Mouse (Mus musculus): ENCODE measurements around the gene Tap1. TPM values are rescaled to one million over a fixed set of nuclear protein-coding genes. Genes with fewer than 3 reads are reported as not detected.

Tap1 gene
- total and polyA plus RNA-seq, 3 experiments, result 30.7 to 46.6 TPM; not detected in 1

GRCm38 (mm10) chr17:34239601-34240041 lies 52.3 kb downstream of the Tap1 start:
- Histone ChIP-seq H3K4me3 (ENCODE audit: control insufficient read depth in 1 of 2, insufficient read depth in 1 of 2, low read depth in 2 of 2, low read length in 2 of 2) (peak overlapping the region; percentile 30 to 49), H3K9ac (ENCODE audit: control insufficient read depth, low read depth, low read length, poor library complexity, severe bottlenecking) (peak overlapping the region; percentile 44), H3K9me3 (replicated peaks; ENCODE audit: insufficient read depth, low read length) (no peaks in the 10 kb centered on the region), H3K79me2 (ENCODE audit: control insufficient read depth, insufficient read depth, low read length, poor library complexity) (no peaks in the 10 kb centered on the region), H3K4me1 (ENCODE audit: control insufficient read depth in 1 of 2, insufficient read depth in 2 of 2, low read length in 2 of 2) (peaks cover 0 to 2% of the 10 kb centered on the region in 2 experiments; a peak in 1 of 4 replicates), H3K36me3 (ENCODE audit: control insufficient read depth in 1 of 2, insufficient read depth in 2 of 2, low read length in 2 of 2) (peaks cover 0 to 4% of the 10 kb centered on the region in 2 experiments; a peak in 2 of 4 replicates), H3K27me3 (ENCODE audit: control insufficient read depth in 1 of 2, insufficient read depth in 2 of 2, low read length in 2 of 2) (peaks cover 0 to 1% of the 10 kb centered on the region in 2 experiments; a peak in 1 of 4 replicates), H3K27ac (ENCODE audit: control insufficient read depth, low read depth, low read length) (peak overlapping the region; percentile 69)
- TF ChIP-seq ETS1 (IDR thresholded peaks at IDR 0.05; ENCODE audit: low read depth, low read length), result no peak
- no peak for TF ChIP-seq MAFK (IDR thresholded peaks at IDR 0.05; ENCODE audit: borderline replicate concordance, low read depth, low read length)
- TF ChIP-seq ZNF384 (IDR thresholded peaks at IDR 0.05; ENCODE audit: low read depth, low read length), result peak; percentile 76
- TF ChIP-seq MEF2A (IDR thresholded peaks at IDR 0.05; ENCODE audit: extremely low read depth, insufficient replicate concordance, low read depth, low read length, poor library complexity, severe bottlenecking), result no peak
- TF ChIP-seq JUND (IDR thresholded peaks at IDR 0.05; ENCODE audit: low read depth, low read length), result no peak
- no peak for TF ChIP-seq USF1 (IDR thresholded peaks at IDR 0.05; ENCODE audit: low read depth, low read length)
- TF ChIP-seq ZC3H11A (IDR thresholded peaks at IDR 0.05; ENCODE audit: low read depth, low read length), result no peak
- peak; percentile 76 for DNase-seq (ENCODE audit: low read depth, low spot score)

GRCm38 (mm10) chr17:34240366-34240765 lies 53.0 kb downstream of the Tap1 start:
- no peak overlapping the region for H3K9ac ChIP-seq (ENCODE audit: control insufficient read depth, low read depth, low read length, poor library complexity, severe bottlenecking)
- no peaks in the 10 kb centered on the region; a peak in 1 of 4 replicates for H3K4me1 ChIP-seq (ENCODE audit: control insufficient read depth in 1 of 2, insufficient read depth in 2 of 2, low read length in 2 of 2)
- no peaks in the 10 kb centered on the region for H3K9me3 ChIP-seq (replicated peaks; ENCODE audit: insufficient read depth, low read length)
- no peak overlapping the region for H3K27ac ChIP-seq (ENCODE audit: control insufficient read depth, low read depth, low read length)
- no peak for DNase-seq (ENCODE audit: low read depth, low spot score)
- H3K79me2 ChIP-seq (ENCODE audit: control insufficient read depth, insufficient read depth, low read length, poor library complexity), result no peaks in the 10 kb centered on the region
- peaks cover 0 to 4% of the 10 kb centered on the region in 2 experiments; a peak in 1 of 4 replicates for H3K27me3 ChIP-seq (ENCODE audit: control insufficient read depth in 1 of 2, insufficient read depth in 2 of 2, low read length in 2 of 2)
- no peak overlapping the region for H3K4me3 ChIP-seq (ENCODE audit: control insufficient read depth in 1 of 2, insufficient read depth in 1 of 2, low read depth in 2 of 2, low read length in 2 of 2)
- H3K36me3 ChIP-seq (ENCODE audit: control insufficient read depth in 1 of 2, insufficient read depth in 2 of 2, low read length in 2 of 2), result peaks cover 0 to 3% of the 10 kb centered on the region in 2 experiments; a peak in 1 of 4 replicates
- TF ChIP-seq MXI1 (IDR thresholded peaks at IDR 0.05; ENCODE audit: low read depth, low read length), result no peak
- TF ChIP-seq NELFE (IDR thresholded peaks at IDR 0.05; ENCODE audit: low read depth, low read length), result no peak
- TF ChIP-seq MAZ (IDR thresholded peaks at IDR 0.05; ENCODE audit: low read depth, low read length), result no peak

- Histone ChIP-seq H3K9me3 (replicated peaks; ENCODE audit: insufficient read depth, low read length) (no peaks in the 10 kb centered on the region), H3K27me3 (ENCODE audit: control insufficient read depth in 1 of 2, insufficient read depth in 2 of 2, low read length in 2 of 2) (peaks cover 0 to 4% of the 10 kb centered on the region in 2 experiments; a peak in 1 of 4 replicates), H3K79me2 (ENCODE audit: control insufficient read depth, insufficient read depth, low read length, poor library complexity) (no peaks in the 10 kb centered on the region), H3K36me3 (ENCODE audit: control insufficient read depth in 1 of 2, insufficient read depth in 2 of 2, low read length in 2 of 2) (peaks cover 0 to 3% of the 10 kb centered on the region in 2 experiments; a peak in 1 of 4 replicates), H3K9ac (ENCODE audit: control insufficient read depth, low read depth, low read length, poor library complexity, severe bottlenecking) (no peak overlapping the region), H3K27ac (ENCODE audit: control insufficient read depth, low read depth, low read length) (no peak overlapping the region), H3K4me3 (ENCODE audit: control insufficient read depth in 1 of 2, insufficient read depth in 1 of 2, low read depth in 2 of 2, low read length in 2 of 2) (no peak overlapping the region), H3K4me1 (ENCODE audit: control insufficient read depth in 1 of 2, insufficient read depth in 2 of 2, low read length in 2 of 2) (no peaks in the 10 kb centered on the region; a peak in 1 of 4 replicates)
- TF ChIP-seq GABPA (IDR thresholded peaks at IDR 0.05; ENCODE audit: low read depth, low read length) (no peak), HCFC1 (IDR thresholded peaks at IDR 0.05; ENCODE audit: low read depth, low read length) (no peak), KAT2A (conservative IDR thresholded peaks at IDR 0.05; ENCODE audit: low read depth, low read length) (no peak), TAL1 (IDR thresholded peaks at IDR 0.05; ENCODE audit: low read length) (no peak), MAZ (IDR thresholded peaks at IDR 0.05; ENCODE audit: low read depth, low read length) (no peak), ZC3H11A (IDR thresholded peaks at IDR 0.05; ENCODE audit: low read depth, low read length) (no peak), MEF2A (IDR thresholded peaks at IDR 0.05; ENCODE audit: extremely low read depth, insufficient replicate concordance, low read depth, low read length, poor library complexity, severe bottlenecking) (no peak), NRF1 (IDR thresholded peaks at IDR 0.05; ENCODE audit: insufficient read depth, low read depth, low read length, poor library complexity, severe bottlenecking) (no peak), JUND (IDR thresholded peaks at IDR 0.05; ENCODE audit: low read depth, low read length) (no peak)
- no peak for DNase-seq (ENCODE audit: low read depth, low spot score)
These were observed 53.6 kb downstream of the Tap1 start for GRCm38 (mm10) chr17:34240916-34241315.
